Mouse (Mus musculus): ENCODE results near the gene Zfp382. TPM values are rescaled to one million over a fixed set of nuclear protein-coding genes. Genes with fewer than 3 reads are reported as not detected.

Zfp382 gene
- polyA plus RNA-seq, 1 experiment from 2014 or later: 13.4 TPM

Small RNA genes within 50 kb of the gene (microRNA-seq; reads per million reads assigned to microRNA genes)
- gene Gm23368: not detected

Other genes starting within 250 kb of the Zfp382 start
- gene Zfp27, start 215.4 kb upstream of the Zfp382 start, polyA plus RNA-seq (2015; fragmentation: Nextera tagmentation; extraction: Ambion mirVana): 17.1 and 17.6 TPM in 2 replicates
- 6.3 and 6.7 TPM in 2 replicates for gene Zfp383, start 213.7 kb upstream of the Zfp382 start, polyA plus RNA-seq (2015; fragmentation: Nextera tagmentation; extraction: Ambion mirVana)
- 13.6 and 15.0 TPM in 2 replicates for gene Zfp74, start 167.9 kb upstream of the Zfp382 start, polyA plus RNA-seq (2015; fragmentation: Nextera tagmentation; extraction: Ambion mirVana)
- 5.5 and 6.5 TPM in 2 replicates for gene Zfp568, start 138.0 kb upstream of the Zfp382 start, polyA plus RNA-seq (2015; fragmentation: Nextera tagmentation; extraction: Ambion mirVana)
- 9.9 and 11.3 TPM in 2 replicates for gene Zfp14, start 70.6 kb upstream of the Zfp382 start, polyA plus RNA-seq (2015; fragmentation: Nextera tagmentation; extraction: Ambion mirVana)
- 12.0 and 14.2 TPM in 2 replicates for gene Zfp82, start 49.0 kb upstream of the Zfp382 start, polyA plus RNA-seq (2015; fragmentation: Nextera tagmentation; extraction: Ambion mirVana)
- 1.2 and 1.5 TPM in 2 replicates for gene Gm26920, start 31.5 kb upstream of the Zfp382 start, polyA plus RNA-seq (2015; fragmentation: Nextera tagmentation; extraction: Ambion mirVana)
- gene Zfp566, start 31.4 kb upstream of the Zfp382 start, polyA plus RNA-seq (2015; fragmentation: Nextera tagmentation; extraction: Ambion mirVana): 16.2 and 16.4 TPM in 2 replicates
- 102 and 106 TPM in 2 replicates for gene Zfp260, start 27.2 kb upstream of the Zfp382 start, polyA plus RNA-seq (2015; fragmentation: Nextera tagmentation; extraction: Ambion mirVana)
- 14.2 TPM in 2 replicates for gene Zfp146, start 47.8 kb downstream of the Zfp382 start, polyA plus RNA-seq (2015; fragmentation: Nextera tagmentation; extraction: Ambion mirVana)
- 5.3 and 6.9 TPM in 2 replicates for gene Cox7a1, start 62.2 kb downstream of the Zfp382 start, polyA plus RNA-seq (2015; fragmentation: Nextera tagmentation; extraction: Ambion mirVana)
- gene Capns1, start 76.9 kb downstream of the Zfp382 start, polyA plus RNA-seq (2015; fragmentation: Nextera tagmentation; extraction: Ambion mirVana): 79.5 and 83.0 TPM in 2 replicates
- gene Polr2i, start 110.0 kb downstream of the Zfp382 start, polyA plus RNA-seq (2015; fragmentation: Nextera tagmentation; extraction: Ambion mirVana): 176 and 184 TPM in 2 replicates
- 406 and 418 TPM in 2 replicates for gene Tbcb, start 110.3 kb downstream of the Zfp382 start, polyA plus RNA-seq (2015; fragmentation: Nextera tagmentation; extraction: Ambion mirVana)
- gene Ovol3, start 113.8 kb downstream of the Zfp382 start, polyA plus RNA-seq (2015; fragmentation: Nextera tagmentation; extraction: Ambion mirVana): not detected in 2 replicates
- 0.47 and 0.81 TPM in 2 replicates for gene Thap8, start 158.2 kb downstream of the Zfp382 start, polyA plus RNA-seq (2015; fragmentation: Nextera tagmentation; extraction: Ambion mirVana)
- gene Wdr62, start 158.5 kb downstream of the Zfp382 start, polyA plus RNA-seq (2015; fragmentation: Nextera tagmentation; extraction: Ambion mirVana): 3.8 and 4.0 TPM in 2 replicates
- gene Clip3, start 169.8 kb downstream of the Zfp382 start, polyA plus RNA-seq (2015; fragmentation: Nextera tagmentation; extraction: Ambion mirVana): 103 and 113 TPM in 2 replicates
- 120 and 123 TPM in 2 replicates for gene Alkbh6, start 186.8 kb downstream of the Zfp382 start, polyA plus RNA-seq (2015; fragmentation: Nextera tagmentation; extraction: Ambion mirVana)
- gene Syne4, start 192.9 kb downstream of the Zfp382 start, polyA plus RNA-seq (2015; fragmentation: Nextera tagmentation; extraction: Ambion mirVana): 19.0 and 27.3 TPM in 2 replicates
- gene E130208F15Rik, start 199.8 kb downstream of the Zfp382 start, polyA plus RNA-seq (2015; fragmentation: Nextera tagmentation; extraction: Ambion mirVana): 5.7 TPM in 1 of 2 replicates, not detected in the other
- gene Sdhaf1, start 202.0 kb downstream of the Zfp382 start, polyA plus RNA-seq (2015; fragmentation: Nextera tagmentation; extraction: Ambion mirVana): 18.0 and 22.9 TPM in 2 replicates
- 10.8 and 12.7 TPM in 2 replicates for gene Lrfn3, start 240.8 kb downstream of the Zfp382 start, polyA plus RNA-seq (2015; fragmentation: Nextera tagmentation; extraction: Ambion mirVana)